Mouse (Mus musculus): ENCODE data around the gene Csnk1g1. TPM values are rescaled to one million over a fixed set of nuclear protein-coding genes. Genes with fewer than 3 reads are reported as not detected.

Gene Csnk1g1
- polyA plus RNA-seq, 1 experiment from 2014 or later, result 18.4 TPM

DNA sequence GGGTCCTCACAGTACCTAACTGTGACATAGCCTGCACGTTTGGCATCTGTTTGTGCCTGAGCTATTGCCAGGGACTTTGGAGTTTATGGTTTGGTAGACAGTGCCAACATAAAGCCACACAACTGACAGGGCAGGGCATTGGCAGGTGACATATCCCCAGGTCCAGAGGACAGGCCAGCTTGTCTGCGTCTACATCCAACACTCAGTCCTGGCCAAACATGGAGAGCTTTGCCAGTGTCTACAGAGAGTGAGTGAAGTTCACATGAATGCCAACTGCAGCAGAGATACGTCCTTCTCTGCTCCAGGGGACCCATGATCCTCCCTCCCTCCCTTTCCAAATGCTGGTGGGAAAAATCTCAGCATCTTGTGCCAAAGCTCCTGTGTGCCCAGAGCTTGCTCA lies 175.4 kb downstream of the Csnk1g1 start:
- Histone ChIP-seq H3K4me3 (ENCODE audit: low read depth, low read length) (no peak overlapping the region), H3K27me3 (ENCODE audit: control insufficient read depth, insufficient read depth, low read length) (no peaks in the 10 kb centered on the region), H3K9ac (ENCODE audit: low read length) (no peak overlapping the region), H3K9me3 (ENCODE audit: control insufficient read depth, low read length) (no peaks in the 10 kb centered on the region), H3K27ac (ENCODE audit: low read depth, low read length) (no peak overlapping the region), H3K36me3 (ENCODE audit: control insufficient read depth, insufficient read depth, low read length) (peaks cover 3% of the 10 kb centered on the region), H3K4me2 (no peak overlapping the region), H3K4me1 (ENCODE audit: control insufficient read depth, insufficient read depth, low read length) (no peaks in the 10 kb centered on the region)
- 89% methylated on average over 3 of the region's 3 CpGs for WGBS
- ATAC-seq (ENCODE audit: low FRiP score) (no peak), DNase-seq (ENCODE audit: low spot score, missing footprints) (no peak)

DNA sequence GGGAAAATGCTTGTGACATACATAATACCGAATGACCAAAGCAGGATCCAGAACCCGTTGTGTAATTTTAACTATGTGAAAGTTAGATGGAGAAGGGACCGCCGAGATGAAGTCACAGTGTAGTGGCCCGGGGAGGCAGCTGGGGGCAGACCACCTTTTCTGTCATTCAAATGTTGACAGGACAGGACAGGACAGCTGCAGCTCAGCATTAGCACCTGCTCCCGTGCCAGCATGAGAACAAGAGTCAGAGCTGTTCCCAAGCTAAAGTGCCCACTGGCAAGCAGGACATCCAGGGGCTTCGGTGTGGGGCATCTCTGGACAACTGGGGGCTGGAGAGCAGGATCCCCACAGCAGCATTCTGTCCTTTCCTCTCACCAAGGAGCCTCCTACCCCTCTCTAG lies 178.3 kb downstream of the Csnk1g1 start:
- no peak overlapping the region for H3K9ac ChIP-seq (ENCODE audit: low read length)
- 97% methylated on average over 7 of the region's 7 CpGs for WGBS
- H3K4me3 ChIP-seq (ENCODE audit: low read depth, low read length), result no peak overlapping the region
- peaks cover 3% of the 10 kb centered on the region for H3K36me3 ChIP-seq (ENCODE audit: control insufficient read depth, insufficient read depth, low read length)
- ATAC-seq (ENCODE audit: low FRiP score), result no peak
- H3K9me3 ChIP-seq (ENCODE audit: control insufficient read depth, low read length), result no peaks in the 10 kb centered on the region
- H3K4me1 ChIP-seq (ENCODE audit: control insufficient read depth, insufficient read depth, low read length), result no peaks in the 10 kb centered on the region
- H3K27ac ChIP-seq (ENCODE audit: low read depth, low read length), result no peak overlapping the region
- H3K27me3 ChIP-seq (ENCODE audit: control insufficient read depth, insufficient read depth, low read length), result no peaks in the 10 kb centered on the region
- no peak overlapping the region for H3K4me2 ChIP-seq
- peak; percentile 76 for DNase-seq (ENCODE audit: low spot score, missing footprints)

DNA sequence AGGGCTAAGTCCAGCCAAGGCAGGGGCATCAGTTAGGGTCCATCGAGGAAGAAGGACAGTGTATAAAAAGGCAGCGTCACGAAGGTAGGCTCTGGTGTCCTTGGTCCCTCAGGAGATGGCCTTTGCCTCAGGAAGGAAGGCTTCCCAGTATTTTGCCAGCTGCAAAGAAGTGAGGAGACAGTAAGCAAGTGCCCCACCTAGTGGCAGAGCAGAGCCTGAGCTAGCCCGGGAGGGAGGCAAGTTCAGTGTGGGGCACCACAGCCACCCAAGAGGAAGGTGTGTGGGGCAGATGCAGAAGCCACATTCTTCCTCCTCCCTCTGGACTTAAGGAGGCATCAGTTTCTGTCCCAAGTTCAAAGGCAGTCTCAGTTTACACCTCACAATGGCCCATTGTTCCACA lies 179.7 kb downstream of the Csnk1g1 start:
- Histone ChIP-seq H3K4me3 (ENCODE audit: low read depth, low read length) (no peak overlapping the region), H3K4me1 (ENCODE audit: control insufficient read depth, insufficient read depth, low read length) (no peaks in the 10 kb centered on the region), H3K4me2 (no peak overlapping the region), H3K27me3 (ENCODE audit: control insufficient read depth, insufficient read depth, low read length) (no peaks in the 10 kb centered on the region), H3K9me3 (ENCODE audit: control insufficient read depth, low read length) (no peaks in the 10 kb centered on the region), H3K27ac (ENCODE audit: low read depth, low read length) (no peak overlapping the region), H3K9ac (ENCODE audit: low read length) (no peak overlapping the region), H3K36me3 (ENCODE audit: control insufficient read depth, insufficient read depth, low read length) (peaks cover 8% of the 10 kb centered on the region)
- DNase-seq (ENCODE audit: low spot score, missing footprints) (peak; percentile 86), ATAC-seq (ENCODE audit: low FRiP score) (no peak)
- WGBS, result 50% methylated on average over 4 of the region's 4 CpGs

DNA sequence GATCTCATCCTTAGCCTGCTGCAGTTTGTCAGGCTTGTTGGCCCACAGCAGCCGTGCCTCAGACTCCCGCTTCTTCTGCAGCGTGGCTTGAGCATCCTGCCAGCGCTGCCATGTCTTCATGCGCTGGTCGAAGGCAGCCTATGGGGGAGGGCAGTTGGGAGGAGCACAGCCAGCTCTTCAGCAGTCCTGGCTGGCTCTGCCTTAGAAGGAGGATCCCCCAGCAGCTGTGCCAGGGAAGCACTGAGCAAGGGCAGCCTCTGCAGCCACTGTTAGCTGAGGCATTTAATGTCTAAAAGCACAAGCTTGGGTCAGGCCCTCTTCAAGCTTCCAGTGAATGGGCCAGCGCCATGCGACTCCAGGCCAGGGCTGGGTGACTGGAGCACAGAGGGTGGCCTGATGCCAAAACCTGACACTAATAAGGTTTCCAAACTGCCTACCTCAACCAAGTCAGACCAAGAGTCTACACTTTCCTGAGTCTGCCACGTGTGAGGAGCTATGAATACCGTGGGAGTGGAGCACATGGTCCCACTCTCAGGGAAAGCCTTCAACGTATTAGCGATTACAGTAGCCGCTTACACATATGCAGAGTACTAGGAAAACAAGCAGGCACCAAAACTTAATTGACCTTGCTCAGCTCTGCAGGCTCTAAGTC lies 182.0 kb downstream of the Csnk1g1 start:
- Histone ChIP-seq H3K4me1 (ENCODE audit: control insufficient read depth, insufficient read depth, low read length) (no peaks in the 10 kb centered on the region), H3K36me3 (ENCODE audit: control insufficient read depth, insufficient read depth, low read length) (peaks cover 18% of the 10 kb centered on the region), H3K9ac (ENCODE audit: low read length) (no peak overlapping the region), H3K4me3 (ENCODE audit: low read depth, low read length) (no peak overlapping the region), H3K27me3 (ENCODE audit: control insufficient read depth, insufficient read depth, low read length) (no peaks in the 10 kb centered on the region), H3K4me2 (no peak overlapping the region), H3K27ac (ENCODE audit: low read depth, low read length) (no peak overlapping the region), H3K9me3 (ENCODE audit: control insufficient read depth, low read length) (no peaks in the 10 kb centered on the region)
- ATAC-seq (ENCODE audit: low FRiP score) (no peak), DNase-seq (ENCODE audit: low spot score, missing footprints) (peak; percentile 78)
- WGBS, result 95% methylated on average over 13 of the region's 13 CpGs

DNA sequence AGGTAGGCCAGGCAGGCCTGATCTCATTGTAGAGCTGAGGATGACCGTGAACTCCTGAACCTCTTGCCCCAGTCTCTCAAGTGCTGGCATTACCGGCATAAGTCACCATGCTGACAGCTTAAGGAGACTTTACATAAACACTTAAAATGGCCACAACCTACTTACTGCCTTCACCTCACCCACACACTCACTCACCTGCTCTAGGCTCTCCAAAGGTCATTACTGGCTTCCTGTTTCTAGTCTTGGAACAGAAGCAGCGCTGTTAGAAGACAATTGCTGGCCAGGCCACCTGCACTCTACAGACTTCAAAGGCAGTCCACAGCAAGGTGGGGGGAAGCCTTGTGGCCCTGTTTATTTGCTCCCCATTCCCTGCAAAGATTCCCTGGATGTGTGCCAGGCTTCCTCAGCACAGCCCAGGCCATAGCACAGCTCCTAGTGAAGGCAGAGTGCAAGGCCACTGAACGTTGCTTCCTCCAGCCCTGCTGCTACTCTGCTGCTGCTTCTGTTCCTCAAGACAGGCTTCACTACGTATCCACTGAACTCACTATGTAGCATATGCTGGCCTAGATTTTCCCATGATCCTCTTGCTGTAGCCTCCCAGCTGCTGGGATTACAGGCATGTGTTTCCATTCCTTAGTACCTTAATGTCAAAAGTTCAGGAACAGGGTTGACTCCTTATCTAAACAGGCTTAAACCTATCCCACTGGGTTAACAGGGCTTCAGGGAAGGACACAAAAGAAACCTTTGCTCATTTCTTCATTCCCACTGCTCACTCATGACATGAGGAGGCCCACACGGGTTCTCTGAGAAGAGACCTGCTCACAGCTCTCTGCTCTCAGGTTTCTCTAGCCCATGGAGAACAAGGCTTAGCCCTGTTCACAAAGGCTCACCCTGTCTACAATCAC lies 182.9 kb downstream of the Csnk1g1 start:
- WGBS, result 81% methylated on average over 6 of the region's 6 CpGs
- Histone ChIP-seq H3K9me3 (ENCODE audit: control insufficient read depth, low read length) (no peaks in the 10 kb centered on the region), H3K4me1 (ENCODE audit: control insufficient read depth, insufficient read depth, low read length) (no peaks in the 10 kb centered on the region), H3K4me3 (ENCODE audit: low read depth, low read length) (no peak overlapping the region), H3K27me3 (ENCODE audit: control insufficient read depth, insufficient read depth, low read length) (no peaks in the 10 kb centered on the region), H3K4me2 (no peak overlapping the region), H3K9ac (ENCODE audit: low read length) (no peak overlapping the region), H3K36me3 (ENCODE audit: control insufficient read depth, insufficient read depth, low read length) (peaks cover 18% of the 10 kb centered on the region), H3K27ac (ENCODE audit: low read depth, low read length) (no peak overlapping the region)
- ATAC-seq (ENCODE audit: low FRiP score), result no peak
- no peak for DNase-seq (ENCODE audit: low spot score, missing footprints)

DNA sequence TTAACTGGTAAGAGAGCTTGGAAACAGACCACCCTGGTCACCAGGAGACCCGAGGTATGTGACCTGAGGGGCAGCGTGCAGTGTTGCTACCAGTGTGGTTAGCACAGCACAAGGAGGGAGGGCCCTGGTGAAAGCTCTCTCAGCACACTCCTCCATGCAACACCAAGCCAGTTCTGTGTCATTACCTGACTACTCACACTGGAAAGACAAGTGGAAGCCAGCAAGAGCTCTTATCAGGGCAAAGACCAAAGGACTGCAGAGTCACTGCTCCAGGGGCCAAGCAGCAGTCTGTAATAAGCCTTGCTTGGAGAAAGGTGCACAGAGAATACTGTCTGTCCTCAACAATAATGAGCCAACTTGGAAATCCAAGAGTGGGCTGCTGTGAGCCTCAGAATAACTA lies 183.9 kb downstream of the Csnk1g1 start:
- Histone ChIP-seq H3K9me3 (ENCODE audit: control insufficient read depth, low read length) (no peaks in the 10 kb centered on the region), H3K27ac (ENCODE audit: low read depth, low read length) (no peak overlapping the region), H3K9ac (ENCODE audit: low read length) (no peak overlapping the region), H3K36me3 (ENCODE audit: control insufficient read depth, insufficient read depth, low read length) (peaks cover 19% of the 10 kb centered on the region), H3K4me3 (ENCODE audit: low read depth, low read length) (no peak overlapping the region), H3K27me3 (ENCODE audit: control insufficient read depth, insufficient read depth, low read length) (no peaks in the 10 kb centered on the region), H3K4me1 (ENCODE audit: control insufficient read depth, insufficient read depth, low read length) (no peaks in the 10 kb centered on the region), H3K4me2 (no peak overlapping the region)
- 69% methylated on average over 2 of the region's 2 CpGs for WGBS
- no peak for DNase-seq (ENCODE audit: low spot score, missing footprints)
- ATAC-seq (ENCODE audit: low FRiP score), result no peak

Other genes with a start within 250 kb of the Csnk1g1 start
- gene Oaz2, start 240.9 kb upstream of the Csnk1g1 start, polyA plus RNA-seq (2014; fragmentation: Nextera tagmentation; extraction: Ambion mirVana), result 199 and 215 TPM in 2 replicates
- gene Zfp609, start 81.4 kb upstream of the Csnk1g1 start, polyA plus RNA-seq (2014; fragmentation: Nextera tagmentation; extraction: Ambion mirVana), result 7.4 and 7.6 TPM in 2 replicates
- 198 and 215 TPM in 2 replicates for gene Pclaf, start 18.7 kb upstream of the Csnk1g1 start, polyA plus RNA-seq (2014; fragmentation: Nextera tagmentation; extraction: Ambion mirVana)
- 33.7 and 37.2 TPM in 2 replicates for gene Trip4, start 130 bp upstream of the Csnk1g1 start, polyA plus RNA-seq (2014; fragmentation: Nextera tagmentation; extraction: Ambion mirVana)
- gene Ppib, start 151.3 kb downstream of the Csnk1g1 start, polyA plus RNA-seq (2014; fragmentation: Nextera tagmentation; extraction: Ambion mirVana), result 490 and 501 TPM in 2 replicates
- gene Snx22, start 160.8 kb downstream of the Csnk1g1 start, polyA plus RNA-seq (2014; fragmentation: Nextera tagmentation; extraction: Ambion mirVana), result 1.8 and 2.2 TPM in 2 replicates
- gene Snx1, start 217.7 kb downstream of the Csnk1g1 start, polyA plus RNA-seq (2014; fragmentation: Nextera tagmentation; extraction: Ambion mirVana), result 147 and 150 TPM in 2 replicates
- 156 and 171 TPM in 2 replicates for gene Ciao2a, start 217.7 kb downstream of the Csnk1g1 start, polyA plus RNA-seq (2014; fragmentation: Nextera tagmentation; extraction: Ambion mirVana)
- 6.7 and 7.4 TPM in 2 replicates for gene Dapk2, start 249.3 kb downstream of the Csnk1g1 start, polyA plus RNA-seq (2014; fragmentation: Nextera tagmentation; extraction: Ambion mirVana)

All from midbrain, embryonic 11.5 days (tissue).